Mouse (Mus musculus) stomach, postnatal 0 days (tissue): ENCODE data around the gene Cyp17a1.

Experiments used
- CTCF ChIP-seq: IDR thresholded peaks from 2 replicates; pipeline ENCODE4 v1.5.1; 2016; ENCODE audit warnings: antibody characterized with exemption, low read depth, mild to moderate bottlenecking, moderate library complexity
- EP300 ChIP-seq: optimal IDR thresholded peaks from 2 replicates; pipeline ENCODE3; 2016; ENCODE audit warnings: antibody characterized with exemption

DNA sequence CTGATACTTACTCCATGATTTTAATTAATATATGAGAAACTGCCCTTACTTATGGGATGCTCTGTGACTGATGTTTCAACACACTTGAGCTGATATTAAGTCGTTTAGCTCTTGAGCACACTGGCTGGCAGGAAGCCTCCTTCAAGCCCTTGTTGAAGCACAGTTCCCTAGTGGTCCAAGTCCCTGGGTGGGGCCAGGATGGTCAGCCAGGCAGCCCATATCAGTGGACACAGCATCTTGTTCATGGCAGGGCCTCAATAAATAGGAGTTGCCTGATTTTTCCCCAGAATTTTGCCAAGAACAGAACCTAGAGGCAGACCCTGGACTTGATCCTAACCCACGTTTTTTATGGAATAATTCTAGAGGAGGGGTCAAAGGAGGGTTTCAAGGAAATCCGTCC, 25.7 kb downstream of the Cyp17a1 start:
- TF ChIP-seq CTCF (no peak), EP300 (no peak)
